Mouse (Mus musculus) E14TG2a.4 (cell line): ENCODE results near the gene Prdx6.

Experiments
- H3K27me3 ChIP-seq: 2 replicates; pipeline ENCODE4 v1.6.1; 2014; ENCODE audit warnings: low read length, control low read depth; ENCODE audit not compliant: insufficient read depth
- H3K36me3 ChIP-seq: 2 replicates; pipeline ENCODE4 v1.6.1; 2014; ENCODE audit warnings: low read length, control low read depth; ENCODE audit not compliant: insufficient read depth
- H3K4me1 ChIP-seq: replicated peaks from 2 replicates; pipeline ENCODE4 v1.6.1; 2014; ENCODE audit warnings: low read depth, low read length, control low read depth
- H3K4me3 ChIP-seq: replicated peaks from 2 replicates; pipeline ENCODE4 v1.5.1; 2014; ENCODE audit warnings: mild to moderate bottlenecking, low read length
- H3K9me3 ChIP-seq: 2 replicates; pipeline ENCODE4 v1.6.1; 2014; ENCODE audit warnings: low read length, control low read depth
- CTCF ChIP-seq: conservative IDR thresholded peaks from 2 replicates; pipeline ENCODE4 v1.5.1; 2014; ENCODE audit warnings: low read length
- NANOG ChIP-seq: IDR thresholded peaks from 2 replicates; pipeline ENCODE4 v1.6.1; 2014; ENCODE audit warnings: borderline replicate concordance, low read length, mixed read lengths
- POU5F1 ChIP-seq: IDR thresholded peaks from 2 replicates; pipeline ENCODE4 v1.6.1; 2014; ENCODE audit warnings: low read length, borderline replicate concordance

Prdx6 gene

DNA sequence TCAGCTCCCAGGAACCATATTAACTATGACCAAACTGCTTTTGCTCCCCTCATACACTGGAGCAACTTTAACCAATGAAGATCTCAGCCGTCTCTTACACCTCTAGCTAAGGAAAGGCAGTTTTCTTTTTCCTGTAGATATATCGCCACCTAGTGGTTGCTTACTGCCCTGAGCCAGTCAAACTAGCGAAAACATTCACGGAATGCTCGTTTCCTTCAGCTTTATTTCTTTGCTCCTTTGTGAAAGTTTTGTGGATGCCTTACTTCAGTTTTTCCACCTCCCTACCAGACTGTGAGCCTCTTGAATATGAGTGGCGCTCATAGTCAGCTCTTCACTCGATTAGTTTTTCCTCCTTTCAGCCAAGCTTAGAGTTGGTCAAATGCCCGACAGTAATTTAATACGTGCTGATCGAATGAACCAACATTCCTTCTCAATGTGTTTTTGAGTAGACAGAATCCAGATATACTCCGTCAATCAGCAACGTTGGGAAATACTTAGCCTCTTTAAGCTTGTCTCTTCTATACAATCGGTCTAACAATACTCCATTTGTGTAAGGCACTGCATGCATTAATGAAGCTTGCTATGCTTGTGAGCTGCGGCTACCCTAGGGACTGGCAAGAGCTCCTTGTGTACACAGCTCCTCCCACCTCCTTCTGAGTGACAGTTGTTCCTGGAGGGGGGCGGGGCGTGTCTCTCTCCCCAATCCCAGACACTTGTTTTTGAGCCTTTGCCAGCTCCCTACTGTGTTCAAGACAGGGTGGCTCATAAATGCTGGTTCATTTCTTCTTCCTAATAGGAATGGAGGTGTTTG is 55.3 kb downstream of the Prdx6 start:
- no peak for TF ChIP-seq NANOG
- peak; percentile 71 for TF ChIP-seq CTCF
- no peak for TF ChIP-seq POU5F1
- Histone ChIP-seq H3K4me3 (peak overlapping the region; percentile 70), H3K36me3 (no peaks in the 10 kb centered on the region), H3K9me3 (peaks cover 2% of the 10 kb centered on the region; the same call in 1 of the 2 replicates), H3K4me1 (0 out of 2 replicates have a peak, but pooled peaks cover 3% of the 10 kb centered on the region), H3K27me3 (no peaks in the 10 kb centered on the region)

DNA sequence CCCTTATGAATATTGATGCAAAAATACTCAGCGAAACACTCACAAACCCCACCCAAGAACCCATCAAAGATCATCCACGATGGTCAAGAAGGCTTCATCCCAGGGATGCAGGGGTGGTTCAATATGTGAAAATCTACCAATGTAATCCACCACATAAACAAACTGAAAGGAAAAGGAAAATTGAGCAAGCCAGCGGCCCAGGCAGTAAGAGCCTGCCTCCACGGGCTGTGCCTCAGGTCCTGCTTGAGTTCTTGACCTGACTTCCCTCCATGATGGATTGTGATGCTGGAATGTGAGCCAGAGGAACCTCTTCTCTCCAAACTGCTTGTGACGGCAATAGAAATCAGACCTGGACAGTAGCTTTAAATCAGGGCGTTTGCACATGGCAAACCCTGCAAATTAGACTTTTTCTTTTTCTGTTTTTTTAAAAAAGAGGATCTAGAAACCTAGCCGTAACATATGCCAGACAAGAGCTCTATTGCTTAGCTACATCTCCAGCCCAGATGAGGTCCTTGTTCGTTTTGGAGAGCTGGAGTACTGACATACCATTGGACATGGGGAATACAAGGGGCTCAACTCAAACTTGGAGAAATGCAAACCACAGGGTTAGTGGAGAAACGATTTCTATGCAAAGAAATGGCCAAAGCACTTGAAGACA is 60.6 kb downstream of the Prdx6 start:
- Histone ChIP-seq H3K27me3 (no peaks in the 10 kb centered on the region), H3K9me3 (peaks cover 13% of the 10 kb centered on the region), H3K4me3 (no peak overlapping the region), H3K4me1 (0 out of 2 replicates have a peak, but pooled peaks cover 3% of the 10 kb centered on the region), H3K36me3 (no peaks in the 10 kb centered on the region)
- TF ChIP-seq CTCF (no peak), NANOG (no peak), POU5F1 (no peak)
